Mouse (Mus musculus) spleen, postnatal 14 days (tissue): Measurements from ENCODE around the gene Vsig10.
"Not testable (repeated sequence)": the region's sequence is repeated elsewhere in the genome, so short reads cannot be mapped to it uniquely, and the experiment has no call there.

Experiments used
- DNase-seq, 2 experiments: peaks; one replicate each; pipeline ENCODE4 v3.0.0; 2021 to 2022; ENCODE audit warnings: low spot score in 2 of 2

Gene Vsig10

DNA sequence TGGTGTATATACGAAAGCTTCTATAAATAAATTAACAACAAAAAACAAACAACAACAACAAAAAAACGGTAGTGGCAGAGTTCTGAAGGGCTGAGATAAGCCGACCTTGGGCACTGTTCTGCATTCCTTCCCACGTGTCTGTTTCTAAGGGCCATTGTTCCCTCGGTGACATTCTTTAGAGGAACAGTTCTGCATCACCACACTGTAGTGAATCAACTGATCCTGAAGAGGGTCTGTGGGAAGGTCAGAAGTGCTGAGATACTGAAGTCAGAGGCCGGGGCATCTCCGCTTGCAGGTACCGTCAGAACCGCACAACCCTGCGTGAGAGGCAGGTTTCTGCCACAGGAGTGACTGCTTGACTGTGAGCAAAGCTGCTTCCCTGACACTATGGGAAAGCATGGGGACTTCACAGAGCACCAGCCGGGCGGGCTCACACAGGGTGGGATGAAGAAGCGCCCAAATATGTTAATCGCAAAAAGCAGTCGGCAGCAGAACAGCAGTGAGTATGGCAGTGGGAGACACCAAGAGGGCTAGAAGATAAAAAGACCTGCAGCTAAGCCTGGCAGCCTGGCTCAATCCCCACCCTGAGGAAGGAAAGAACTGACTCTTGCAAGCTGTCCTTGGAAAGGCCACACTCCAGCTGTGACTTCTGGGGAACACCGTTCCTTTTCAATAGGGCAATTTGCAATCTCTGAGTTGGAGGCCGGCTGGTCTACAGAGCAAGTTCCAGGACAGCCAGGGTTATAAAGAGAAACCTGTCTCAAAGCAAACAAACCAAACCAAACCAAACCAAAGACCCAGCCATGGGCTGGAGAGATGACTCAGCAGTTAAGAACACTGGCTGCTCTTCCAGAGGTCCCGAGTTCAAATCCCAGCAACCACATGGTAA, 14.9 kb upstream of the Vsig10 start:
- no peak for DNase-seq

DNA sequence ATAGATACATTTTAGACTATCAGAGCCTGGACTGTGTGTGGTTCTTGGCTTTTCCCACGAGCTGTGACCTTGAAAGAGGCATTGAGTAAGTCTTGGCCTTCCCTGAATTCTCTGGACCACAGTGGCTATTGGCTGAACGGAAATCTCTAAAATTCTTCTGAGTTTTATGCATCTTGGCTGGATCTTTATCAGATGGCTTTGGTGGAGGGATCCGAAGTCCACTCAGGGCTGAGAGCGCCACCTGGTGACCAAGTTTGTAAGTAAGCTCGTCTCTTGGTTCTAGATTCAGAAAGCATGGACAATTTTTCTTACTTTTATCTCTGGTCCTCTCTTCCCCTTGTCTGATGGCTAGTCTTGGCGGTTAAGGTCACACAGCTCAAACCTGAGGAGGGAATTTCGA, 13.9 kb upstream of the Vsig10 start:
- peak; percentile 43 to 67 for DNase-seq

DNA sequence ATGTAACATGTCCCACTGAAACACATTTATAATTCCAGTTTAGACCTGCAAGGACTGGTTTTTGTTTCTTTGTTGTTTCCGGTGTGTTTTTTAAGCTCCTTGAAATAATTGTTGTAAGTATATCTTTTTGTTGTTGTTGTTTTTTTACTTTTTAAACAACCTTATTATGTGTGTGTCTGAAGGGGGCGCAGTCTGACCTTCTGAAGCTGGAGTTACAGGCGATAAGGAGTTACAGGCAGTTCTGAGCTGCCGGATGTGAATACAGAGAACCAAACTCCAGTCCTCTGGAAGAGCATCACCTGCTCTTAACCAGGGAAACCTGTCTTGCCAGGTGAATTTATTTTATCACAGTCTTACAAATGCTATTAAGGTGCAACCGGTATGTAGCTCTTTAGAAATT, 13.1 kb upstream of the Vsig10 start:
- no peak for DNase-seq

DNA sequence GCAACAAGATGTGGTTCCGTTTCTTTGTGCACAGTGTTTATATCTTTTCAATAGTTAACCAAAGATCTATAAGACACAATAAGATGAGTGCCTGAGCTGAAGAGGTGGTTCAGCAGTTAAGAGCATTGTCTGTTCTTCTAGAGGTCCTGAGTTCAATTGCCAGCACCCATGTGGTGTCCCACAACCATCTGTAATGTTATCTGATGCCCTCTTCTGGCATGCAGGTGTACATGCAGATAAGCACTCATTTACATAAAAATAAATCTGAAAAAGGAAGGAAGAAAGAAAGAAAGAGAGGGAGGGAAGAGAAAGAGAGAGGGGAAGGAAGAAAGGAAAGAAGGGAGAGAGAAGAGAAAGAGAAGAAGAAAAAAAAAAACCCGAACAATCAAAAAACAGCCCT, 12.1 kb upstream of the Vsig10 start:
- DNase-seq = no peak

DNA sequence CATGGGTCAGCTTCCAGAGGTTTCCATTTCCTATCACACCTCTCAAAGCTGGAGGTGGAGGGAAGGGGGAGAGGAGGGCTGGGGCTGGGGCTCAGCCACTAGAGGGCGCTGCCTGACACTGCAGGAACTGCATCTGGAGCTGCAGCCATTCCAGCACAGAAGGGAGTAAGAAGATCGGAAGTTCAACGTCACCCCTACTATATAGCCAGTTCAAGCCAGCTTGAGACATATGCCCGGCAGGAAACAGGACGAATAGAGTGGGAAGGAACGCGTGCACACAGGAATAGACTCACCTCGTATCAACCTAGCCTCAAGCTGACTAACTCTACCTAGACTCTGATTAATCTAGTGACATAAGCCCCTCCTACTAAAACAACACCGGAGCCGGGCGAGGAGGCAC, 11.2 kb upstream of the Vsig10 start:
- DNase-seq = peak; percentile 40 to 63

DNA sequence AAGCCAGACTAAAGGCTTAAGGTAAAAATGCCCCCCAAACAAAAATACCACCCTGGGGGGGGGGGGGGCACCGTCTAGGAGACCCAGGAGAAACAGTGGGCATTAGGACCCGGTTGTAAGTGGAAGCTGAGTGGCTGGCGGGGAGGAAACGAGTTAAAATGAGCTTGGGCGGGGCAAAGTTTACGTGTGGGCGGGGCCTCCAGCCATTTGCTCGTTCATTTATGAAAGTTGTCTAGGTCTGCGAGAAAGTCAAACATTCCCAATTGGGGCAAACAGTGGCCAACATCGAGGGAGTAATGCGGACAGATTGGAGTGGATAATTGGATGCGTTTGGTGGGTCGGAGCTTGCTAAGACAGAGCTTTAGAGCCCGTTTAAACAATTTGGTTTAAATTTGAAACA, 5.5 kb upstream of the Vsig10 start:
- peak in 1 of 2 experiments; percentile 5 for DNase-seq

DNA sequence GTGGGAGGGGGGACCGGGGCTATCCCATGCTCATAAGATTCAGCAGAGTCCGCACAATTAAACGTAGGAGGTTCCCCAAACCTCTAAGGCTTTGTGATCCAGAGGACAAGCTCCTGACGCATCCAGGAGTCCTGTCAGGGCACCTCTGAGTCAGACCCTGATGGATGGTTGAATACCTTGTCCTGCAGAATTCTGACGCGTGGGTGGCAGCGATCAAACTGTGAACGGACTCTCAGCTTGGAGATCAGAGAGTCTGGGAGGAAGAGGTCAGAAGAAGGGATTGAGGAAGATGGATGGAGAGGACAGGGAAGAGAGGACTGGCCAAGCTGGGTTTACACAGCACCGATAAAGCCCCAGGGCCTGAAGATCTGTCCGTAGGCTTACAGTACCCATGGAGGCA, 5.0 kb upstream of the Vsig10 start:
- DNase-seq = no peak

DNA sequence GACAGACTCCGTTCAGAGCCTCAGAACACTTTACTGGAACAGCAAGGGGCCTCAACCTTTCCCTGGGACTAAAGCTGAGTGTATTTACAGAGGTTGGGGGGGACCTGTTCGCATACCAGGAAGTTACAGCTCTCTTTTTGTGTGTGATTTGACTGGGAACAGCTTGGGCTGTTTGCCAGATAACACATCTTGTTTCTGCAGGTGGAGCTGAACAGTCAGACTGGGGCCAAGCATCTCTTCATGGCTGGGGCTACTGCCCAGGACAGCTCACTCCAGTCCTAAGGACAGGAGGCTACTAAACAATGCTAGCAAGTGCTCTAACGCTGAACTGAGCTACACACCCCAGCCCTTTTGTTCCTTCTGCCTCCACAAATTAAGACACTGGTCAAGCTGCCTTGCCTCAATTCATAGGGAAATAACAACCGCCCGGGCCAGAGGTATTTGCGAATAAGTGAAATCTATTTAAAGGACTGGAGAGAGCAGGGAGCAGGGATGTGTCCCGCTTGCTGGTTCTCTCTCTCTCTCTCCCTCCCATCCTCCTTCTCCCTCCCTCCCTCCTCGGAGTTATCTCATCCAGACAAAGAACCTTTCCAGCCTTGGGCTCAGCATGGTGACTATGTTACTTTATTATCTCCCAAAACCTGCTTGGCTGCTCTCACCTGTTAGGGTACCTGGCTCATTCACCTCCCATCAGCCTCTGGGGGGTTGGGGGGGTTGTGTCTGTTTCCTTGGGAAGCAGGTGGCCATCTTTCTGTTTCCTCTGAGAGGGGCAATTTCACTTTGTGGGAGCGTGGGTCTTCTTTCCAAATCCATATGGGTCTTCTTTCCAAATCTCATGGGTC, 4.1 kb upstream of the Vsig10 start:
- DNase-seq = no peak

DNA sequence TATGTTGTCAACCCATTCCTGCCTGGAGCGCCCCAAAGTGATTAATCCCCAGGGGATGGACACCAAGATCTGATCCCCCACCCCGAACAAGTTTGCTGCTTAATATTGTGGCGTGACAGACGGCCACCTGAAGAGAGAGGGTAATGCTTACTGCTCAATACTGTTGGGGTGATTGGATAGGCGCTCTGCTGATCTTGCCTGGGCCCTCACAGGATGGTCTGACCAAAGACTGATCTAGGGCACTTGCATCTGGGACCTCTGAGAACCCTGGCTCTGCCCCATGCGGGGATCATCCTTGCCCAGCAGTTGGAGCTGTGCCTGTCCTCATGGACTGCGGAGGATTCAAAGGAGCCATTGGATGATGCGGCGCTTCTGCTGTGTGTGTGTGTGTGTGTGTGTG, 4.9 kb downstream of the Vsig10 start:
- DNase-seq = no peak

DNA sequence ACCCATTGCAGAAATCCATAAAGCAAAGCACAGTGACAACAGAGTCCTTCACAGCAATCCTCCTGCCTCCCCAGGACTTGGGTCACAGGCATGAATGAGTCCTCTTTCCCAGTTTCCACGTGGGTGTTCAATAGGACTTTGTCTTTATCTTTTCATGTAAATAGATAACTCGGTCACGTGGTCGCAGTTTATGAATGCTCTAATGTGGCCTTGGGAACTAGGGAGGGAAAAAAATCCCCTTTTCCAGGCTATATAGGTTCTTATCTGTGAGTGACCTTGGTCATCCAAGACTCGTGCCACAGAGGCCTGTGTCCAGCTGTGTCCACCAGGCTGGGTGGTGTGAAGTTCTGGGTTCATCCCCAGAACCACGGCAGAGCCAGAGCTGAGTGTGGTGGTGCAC, 7.5 kb downstream of the Vsig10 start:
- no peak for DNase-seq

DNA sequence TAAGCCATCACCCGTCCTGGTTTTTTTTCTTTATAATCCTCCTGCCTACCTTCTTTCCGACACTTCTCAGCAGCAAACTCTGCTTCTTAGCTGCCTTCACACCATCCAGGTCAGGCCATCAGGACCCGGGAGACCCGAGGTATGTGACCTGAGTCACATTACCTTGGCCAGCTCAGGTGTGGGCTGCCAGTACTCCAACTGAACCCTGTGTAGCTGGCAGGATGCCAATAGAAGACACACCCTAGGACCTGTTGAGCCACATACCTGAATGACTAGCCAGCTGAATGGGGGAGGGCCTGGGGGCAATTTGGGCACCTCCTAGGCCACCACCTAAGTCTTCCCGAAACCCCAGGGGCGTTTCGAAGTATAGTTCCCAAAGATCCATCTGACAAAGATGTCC, 11.6 kb downstream of the Vsig10 start:
- no peak for DNase-seq

DNA sequence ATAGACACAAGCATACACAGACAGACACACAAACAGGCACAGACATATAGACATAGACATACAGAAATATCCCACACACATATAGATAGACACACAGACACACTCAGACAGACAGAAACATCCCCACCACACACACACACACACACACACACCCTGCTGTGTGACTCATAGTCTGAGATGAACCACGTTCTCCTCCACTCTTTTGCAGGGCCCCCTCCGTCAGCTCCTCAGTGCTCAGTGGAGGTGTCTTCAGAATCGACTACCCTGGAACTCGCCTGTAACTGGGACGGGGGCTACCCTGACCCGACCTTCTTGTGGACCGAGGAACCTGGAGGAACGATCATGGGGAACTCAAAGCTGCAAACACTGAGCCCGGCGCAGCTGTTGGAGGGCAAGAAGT, 19.1 kb downstream of the Vsig10 start:
- DNase-seq = no peak

DNA sequence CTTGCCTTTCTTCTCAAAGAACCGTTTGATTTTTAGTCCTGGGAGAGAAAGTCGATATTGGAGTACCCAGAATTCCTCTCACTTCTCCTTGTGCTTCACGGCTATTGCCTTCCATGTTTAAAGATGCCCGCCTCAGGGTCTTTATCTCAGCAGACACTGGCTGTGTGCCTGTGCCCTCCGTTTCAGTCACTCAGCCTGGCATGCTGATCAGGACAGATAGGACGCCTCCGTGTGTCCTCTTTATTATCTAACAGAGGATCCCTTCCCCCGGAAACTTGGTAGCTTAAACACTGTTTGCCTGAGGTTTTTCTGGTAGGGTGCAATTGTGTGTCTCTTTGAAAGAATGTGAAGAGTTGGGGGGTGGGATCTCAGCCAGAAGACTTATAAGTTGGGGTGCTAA, 19.6 kb downstream of the Vsig10 start:
- DNase-seq = no peak

DNA sequence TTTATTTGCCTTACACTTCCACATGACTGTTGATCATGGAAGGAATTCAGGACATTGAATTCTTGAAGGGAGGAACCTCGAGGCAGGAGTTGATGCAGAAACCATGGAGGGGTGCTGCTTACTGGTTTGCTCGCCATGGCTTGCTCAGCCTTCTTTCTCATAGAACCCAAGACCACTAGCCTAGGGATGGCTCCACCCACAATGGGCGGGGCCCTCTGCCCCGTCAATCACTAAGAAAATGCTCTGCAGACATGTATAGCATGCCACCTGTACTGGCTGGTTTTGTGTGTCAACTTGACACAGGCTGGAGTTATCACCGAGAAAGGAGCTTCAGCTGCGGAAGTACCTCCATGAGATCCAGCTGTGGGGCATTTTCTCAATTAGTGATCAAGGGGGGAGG, 21.2 kb downstream of the Vsig10 start:
- DNase-seq = no peak

DNA sequence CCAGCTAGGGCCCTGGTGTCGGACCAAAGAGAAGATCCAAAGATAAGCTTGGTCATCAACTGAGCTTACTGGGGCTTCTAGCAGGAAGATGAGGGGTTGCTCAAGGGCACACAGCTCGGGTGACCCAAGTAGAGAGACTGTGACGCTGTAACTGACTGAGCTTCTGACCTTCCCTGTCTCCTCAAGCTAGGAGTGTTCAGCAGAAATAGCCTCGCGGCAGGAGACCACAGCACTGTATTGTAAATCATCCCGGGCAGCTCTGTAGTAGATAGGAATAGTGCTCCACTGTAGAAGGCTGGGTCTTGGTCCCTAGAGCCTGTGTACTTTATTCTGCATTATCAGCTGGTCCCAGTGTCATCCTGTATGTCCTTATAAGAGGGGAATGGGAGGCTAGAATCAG, 23.0 kb downstream of the Vsig10 start:
- DNase-seq = no peak

DNA sequence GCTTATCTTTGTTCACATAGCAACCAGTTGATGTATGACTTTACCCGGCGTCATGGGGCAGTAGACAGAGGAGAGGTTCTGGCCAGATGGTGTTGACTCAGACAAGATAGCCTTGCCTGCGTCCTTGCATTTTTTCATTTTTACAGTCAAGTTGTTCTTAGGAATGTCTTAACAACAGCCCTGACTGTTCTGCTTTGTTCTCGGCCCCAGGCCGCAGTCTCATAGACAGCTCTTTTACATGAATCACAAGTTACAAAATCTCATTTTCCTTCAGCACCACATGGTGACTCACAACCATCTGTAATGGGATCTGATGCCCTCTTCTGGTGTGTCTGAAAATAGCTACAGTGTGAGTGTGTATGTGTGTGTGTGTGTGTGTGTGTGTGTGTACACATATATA, 25.6 kb downstream of the Vsig10 start:
- DNase-seq = not testable (repeated sequence)

DNA sequence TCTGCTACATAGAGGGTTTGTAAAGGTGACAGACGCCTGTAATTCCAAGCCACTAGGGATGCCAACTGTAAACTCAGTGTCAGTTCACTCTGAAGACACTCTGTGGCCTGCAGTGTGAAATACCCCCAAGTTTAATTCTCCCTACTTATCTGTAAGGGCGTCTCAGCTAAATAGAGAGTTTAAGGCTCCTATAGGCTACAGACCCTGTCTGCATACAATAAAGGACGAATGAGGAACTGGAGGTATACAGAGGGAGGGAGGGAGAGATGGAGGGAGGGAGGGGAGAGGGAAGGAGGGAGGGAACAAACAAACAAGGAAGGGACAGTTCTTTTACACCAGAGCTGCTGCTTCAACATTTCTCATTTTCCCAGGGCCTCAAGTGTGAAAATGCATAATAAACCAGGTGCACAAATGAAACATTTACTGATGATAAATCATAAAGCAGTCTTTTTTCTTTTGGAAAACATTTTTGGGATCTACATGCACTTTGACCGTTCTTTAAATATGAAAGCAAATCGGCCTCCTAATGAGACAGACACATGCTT, 26.6 kb downstream of the Vsig10 start:
- DNase-seq = no peak

DNA sequence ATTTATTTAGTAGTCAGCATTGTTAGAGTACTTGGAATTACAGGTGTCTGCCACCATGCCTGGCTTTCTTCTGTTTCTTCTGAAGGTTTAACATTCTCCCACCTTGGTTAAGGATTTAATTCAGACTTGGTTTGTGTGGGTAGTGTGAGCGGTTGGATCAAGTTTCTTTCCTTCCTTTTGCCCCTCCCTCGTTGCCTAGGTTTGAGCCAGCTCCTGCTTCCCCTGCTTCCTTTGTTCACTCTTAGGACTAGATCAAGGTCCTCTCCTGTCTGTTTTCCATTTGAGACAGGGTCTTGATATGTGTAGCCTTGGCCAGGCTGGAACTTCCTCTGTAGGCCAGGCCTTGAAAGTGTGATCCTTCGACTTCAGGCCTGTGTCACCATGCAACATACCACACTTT, 27.4 kb downstream of the Vsig10 start:
- DNase-seq = no peak

DNA sequence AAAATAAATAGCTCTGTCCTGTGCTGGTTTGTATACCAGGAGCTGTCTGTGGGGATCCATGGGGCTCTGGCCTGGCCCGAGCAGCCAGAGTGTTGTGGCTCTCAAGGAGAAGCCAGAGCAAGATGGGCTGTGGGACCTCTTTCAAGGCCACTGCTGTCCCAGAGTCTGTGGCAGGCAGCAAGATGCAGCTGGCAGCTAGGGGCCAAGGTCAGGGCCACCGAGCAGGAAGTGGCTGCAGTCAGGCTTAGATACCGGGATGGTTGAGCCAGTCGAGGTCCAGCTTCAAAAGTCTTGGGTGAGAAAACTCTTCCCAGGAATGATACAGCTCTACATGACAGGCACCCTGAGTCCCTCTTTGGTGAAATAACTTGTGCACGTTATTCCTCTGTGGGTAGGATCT, 28.1 kb downstream of the Vsig10 start:
- no peak for DNase-seq

DNA sequence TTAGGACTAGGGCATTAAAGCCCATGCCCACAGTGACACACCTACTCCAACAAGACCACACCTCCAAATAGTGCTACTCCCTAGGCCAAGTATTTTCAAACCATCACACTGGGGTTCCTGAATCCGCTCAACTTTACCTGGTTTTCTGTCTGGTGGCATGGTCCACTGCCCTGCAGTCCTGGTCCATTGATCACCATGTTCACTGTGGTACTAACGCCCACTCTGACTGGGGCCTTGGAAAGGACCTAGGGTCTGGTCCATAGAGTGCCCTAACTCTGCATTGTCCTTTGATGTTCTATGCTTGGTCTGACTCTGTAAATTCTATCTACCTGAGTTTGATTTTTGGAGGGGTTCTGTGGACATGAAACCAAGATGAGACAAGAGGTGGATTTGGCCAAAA, 29.0 kb downstream of the Vsig10 start:
- no peak for DNase-seq

DNA sequence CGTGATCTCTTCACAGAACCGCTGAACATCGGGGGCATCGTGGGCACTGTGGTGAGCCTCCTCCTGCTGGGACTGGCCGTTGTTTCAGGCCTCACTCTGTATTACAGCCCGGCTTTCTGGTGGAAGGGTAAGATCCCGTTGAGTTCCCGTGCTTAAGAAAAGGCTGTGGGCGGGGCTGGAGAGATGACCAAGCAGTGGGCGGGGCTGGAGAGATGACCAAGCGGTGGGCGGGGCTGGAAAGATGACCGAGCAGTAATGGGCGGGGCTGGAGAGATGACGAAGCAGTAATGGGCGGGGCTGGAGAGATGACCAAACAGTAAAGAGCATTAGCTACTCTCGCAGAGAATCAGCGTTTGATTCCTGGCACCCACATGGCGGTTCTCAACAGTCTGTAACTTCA, 29.4 kb downstream of the Vsig10 start:
- peak in 1 of 2 experiments; percentile 20 for DNase-seq

DNA sequence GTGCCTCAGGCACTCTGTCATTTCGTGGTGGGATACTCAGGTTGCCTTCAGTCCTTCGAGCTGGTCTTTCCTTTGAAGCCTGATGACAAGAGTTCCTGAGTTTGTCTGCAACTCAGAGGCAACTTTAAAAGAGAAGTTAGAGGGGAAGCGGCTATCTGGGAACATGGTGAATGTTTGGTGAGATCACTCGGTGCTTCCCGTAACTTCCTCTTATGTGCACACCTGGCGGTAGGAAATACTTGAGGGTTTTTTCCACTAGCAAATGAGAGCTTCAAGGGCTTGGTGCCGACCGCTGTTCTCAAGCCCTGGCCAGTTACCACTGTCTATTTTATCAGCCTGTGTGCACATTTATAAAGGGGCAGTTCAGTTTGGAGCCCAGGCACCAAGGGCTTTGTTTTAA, 35.2 kb downstream of the Vsig10 start:
- no peak for DNase-seq
